Mouse (Mus musculus) right cerebral cortex, postnatal 25 days (tissue): Measurements from ENCODE around the gene Ddx4.
"Not testable (repeated sequence)": the region's sequence is repeated elsewhere in the genome, so short reads cannot be mapped to it uniquely, and the experiment has no call there.

Source experiments
- DNase-seq: peaks from one replicate; pipeline ENCODE4 v3.0.0; 2022

Gene Ddx4

GRCm38 (mm10) chr13:112635174-112635837 lies 17.0 kb downstream of the Ddx4 start:
- DNase-seq: no peak

GRCm38 (mm10) chr13:112625566-112625965 lies 26.7 kb downstream of the Ddx4 start:
- no peak for DNase-seq

- no peak for DNase-seq
Measured at GRCm38 (mm10) chr13:112624622-112625021, 27.7 kb downstream of the Ddx4 start.

- no peak for DNase-seq
Measured at GRCm38 (mm10) chr13:112623656-112624055, 28.6 kb downstream of the Ddx4 start.

- no peak for DNase-seq
Measured at GRCm38 (mm10) chr13:112621592-112621991, 30.7 kb downstream of the Ddx4 start.

- DNase-seq: no peak
Measured at GRCm38 (mm10) chr13:112608606-112609005, 43.7 kb downstream of the Ddx4 start.

DNA sequence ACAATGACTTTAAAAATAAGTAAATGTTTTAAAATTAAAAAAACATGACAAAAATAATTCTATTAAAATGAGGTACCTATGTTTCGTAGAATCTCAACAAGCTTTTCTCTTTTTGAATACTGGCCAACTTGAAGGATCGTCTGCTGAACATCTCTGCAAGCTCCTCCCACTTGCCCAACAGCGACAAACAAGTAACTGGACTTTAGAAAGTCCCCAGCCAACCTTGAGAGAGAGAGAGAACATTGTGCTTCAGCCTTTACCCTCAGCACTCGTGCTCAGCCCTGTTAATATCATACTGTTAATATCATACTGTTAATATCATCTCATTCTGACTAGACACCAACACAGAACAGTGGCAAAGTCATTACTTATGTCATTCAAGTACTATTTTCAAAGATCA lies 47.9 kb downstream of the Ddx4 start:
- no peak for DNase-seq

GRCm38 (mm10) chr13:112603839-112604238 lies 48.4 kb downstream of the Ddx4 start:
- no peak for DNase-seq

GRCm38 (mm10) chr13:112602607-112603006 lies 49.7 kb downstream of the Ddx4 start:
- no peak for DNase-seq

DNA sequence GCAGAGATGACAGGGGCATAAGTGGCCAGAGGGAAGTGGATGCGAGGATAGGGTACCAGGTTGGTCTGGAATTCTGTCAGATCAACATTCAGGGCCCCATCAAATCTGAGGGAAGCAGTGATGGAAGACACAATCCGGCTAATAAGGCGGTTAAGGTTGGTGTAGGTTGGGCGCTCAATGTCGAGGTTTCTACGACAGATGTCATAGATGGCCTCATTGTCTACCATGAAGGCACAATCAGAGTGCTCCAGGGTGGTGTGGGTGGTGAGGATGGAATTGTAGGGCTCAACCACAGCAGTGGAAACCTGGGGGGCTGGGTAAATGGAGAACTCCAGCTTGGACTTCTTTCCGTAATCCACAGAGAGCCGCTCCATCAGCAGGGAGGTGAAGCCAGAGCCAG lies 58.0 kb downstream of the Ddx4 start, which contains the start of gene Il31ra:
Il31ra (minus strand) TSS at position 101 of the 400 bp plus-strand sequence.
- not testable (repeated sequence) for DNase-seq

- no peak for DNase-seq
Measured at GRCm38 (mm10) chr13:112590254-112590653, 62.0 kb downstream of the Ddx4 start.

- DNase-seq: no peak
Measured at GRCm38 (mm10) chr13:112589625-112590024, 62.6 kb downstream of the Ddx4 start.

GRCm38 (mm10) chr13:112584556-112585237 lies 67.6 kb downstream of the Ddx4 start:
- no peak for DNase-seq

- DNase-seq: no peak
Measured at GRCm38 (mm10) chr13:112582291-112582690, 70.0 kb downstream of the Ddx4 start.

DNA sequence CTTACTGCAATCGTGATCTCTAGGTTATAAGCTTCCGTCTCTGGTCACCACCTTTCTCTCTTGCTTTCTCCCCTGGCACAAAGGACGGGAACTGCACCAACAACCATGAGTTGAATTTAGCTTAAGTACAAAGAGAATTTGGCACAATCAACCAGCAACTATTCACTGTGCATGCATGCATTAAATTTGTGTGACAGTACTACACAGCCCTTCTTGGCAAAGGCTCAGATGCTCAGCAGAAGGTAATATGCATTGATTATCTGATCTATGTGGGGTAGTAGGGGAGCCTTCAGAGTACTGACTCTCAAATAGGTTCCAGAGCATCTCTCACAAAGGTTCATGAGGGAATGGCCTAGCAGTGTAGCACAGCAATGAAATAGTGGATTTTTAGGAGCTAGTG lies 70.5 kb downstream of the Ddx4 start:
- DNase-seq: no peak

- DNase-seq: no peak
Measured at GRCm38 (mm10) chr13:112580590-112581320, 71.5 kb downstream of the Ddx4 start.

DNA sequence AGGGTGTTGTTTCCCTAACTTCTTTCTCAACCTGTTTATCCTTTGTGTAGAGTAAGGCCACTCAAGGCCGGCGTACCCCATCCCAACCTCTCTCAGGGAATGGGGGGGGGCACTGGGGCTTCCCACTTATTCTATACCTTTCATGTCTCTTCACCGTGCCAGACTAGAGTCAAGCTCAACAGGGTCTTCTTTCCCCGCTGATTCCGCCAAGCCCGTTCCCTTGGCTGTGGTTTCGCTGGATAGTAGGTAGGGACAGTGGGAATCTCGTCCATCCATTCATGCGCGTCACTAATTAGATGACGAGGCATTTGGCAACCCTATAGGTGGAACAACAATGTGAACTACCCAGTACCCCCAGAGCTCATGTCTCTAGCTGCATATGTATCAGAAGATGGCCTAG lies 74.2 kb downstream of the Ddx4 start:
- DNase-seq: peak; percentile 100

DNA sequence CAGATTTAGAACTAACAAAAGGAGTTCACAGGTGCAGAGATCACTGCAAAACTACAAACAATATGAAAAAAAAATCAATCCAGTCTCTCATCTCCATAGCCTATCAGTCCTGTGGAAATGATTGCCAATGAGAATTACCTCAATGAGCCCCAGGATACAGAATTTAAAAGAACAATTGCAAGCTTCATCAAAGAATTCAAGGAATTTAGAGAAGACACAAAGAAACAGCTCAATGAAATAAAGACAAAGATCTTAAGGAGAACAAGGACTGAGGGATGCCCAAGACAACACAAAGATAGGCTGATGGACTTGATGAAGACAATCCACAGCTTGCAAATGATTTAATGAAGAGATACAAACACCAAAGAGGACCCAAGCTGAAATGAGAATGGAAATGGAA lies 78.5 kb downstream of the Ddx4 start:
- DNase-seq: no peak

GRCm38 (mm10) chr13:112570768-112571167 lies 81.5 kb downstream of the Ddx4 start:
- DNase-seq: no peak

DNA sequence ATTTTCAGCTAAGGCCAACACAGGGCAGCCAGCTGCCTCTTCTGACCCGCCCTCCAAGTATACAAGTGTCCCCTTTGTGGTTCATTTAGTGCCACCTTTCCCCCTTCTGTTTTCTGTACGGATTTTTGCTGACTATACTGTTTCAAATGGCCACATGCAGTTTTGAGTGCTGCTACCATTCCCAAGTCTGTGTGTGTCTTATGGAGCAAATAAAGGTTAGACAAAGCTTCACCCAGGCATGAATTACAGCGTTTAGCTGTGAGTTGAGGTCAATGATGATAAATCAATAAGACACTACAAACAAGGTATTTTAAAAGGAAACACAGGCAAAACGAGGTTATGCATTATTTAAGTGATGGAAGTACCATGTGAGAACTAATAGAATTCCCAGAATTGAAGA lies 82.7 kb downstream of the Ddx4 start:
- no peak for DNase-seq

DNA sequence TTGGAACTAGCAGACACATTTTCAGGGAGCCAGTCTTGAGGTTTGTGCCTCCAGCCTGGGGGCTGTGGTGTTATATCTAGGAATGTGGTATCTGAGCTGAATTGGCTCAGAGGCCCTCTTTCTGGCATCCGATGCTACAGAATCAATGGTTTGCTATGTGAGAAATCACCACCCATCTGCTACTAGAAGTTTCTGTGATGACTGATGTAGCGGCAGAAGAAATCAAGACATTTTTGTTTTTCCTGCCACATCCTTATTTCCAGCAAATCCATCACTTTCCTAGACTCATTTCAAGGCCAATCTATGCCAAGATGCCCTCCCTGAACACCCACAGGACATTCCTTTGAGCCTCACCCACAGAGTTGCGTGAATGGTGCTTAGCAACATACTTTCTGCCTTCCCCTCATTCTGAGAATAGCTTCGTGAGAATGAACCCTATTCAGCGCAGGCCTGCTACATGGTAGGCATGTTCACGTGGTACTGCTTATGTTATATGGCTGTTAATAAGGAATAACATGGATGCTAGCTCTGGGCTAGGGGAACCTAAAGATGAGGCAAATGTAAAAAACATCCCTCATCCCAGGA lies 91.6 kb downstream of the Ddx4 start:
- peak; percentile 5 for DNase-seq

DNA sequence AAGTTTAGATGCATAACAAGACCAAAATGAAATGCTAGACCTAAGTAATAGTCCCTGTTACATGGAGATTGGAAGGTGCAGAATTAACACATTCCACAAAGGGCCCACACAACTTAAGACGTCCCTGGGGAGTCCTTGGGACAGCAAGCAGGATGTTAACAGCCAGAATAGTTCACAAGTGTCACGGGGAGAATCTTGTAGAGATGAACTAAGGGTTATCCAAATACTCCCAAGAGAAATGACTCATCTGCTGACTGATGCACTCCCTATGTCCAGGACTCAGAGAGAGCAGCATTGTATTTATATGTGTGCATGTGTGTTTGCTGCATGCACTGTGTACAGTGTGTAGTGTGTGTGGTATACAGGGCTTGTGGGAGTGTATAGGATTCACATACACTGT lies 95.8 kb downstream of the Ddx4 start:
- DNase-seq: no peak

DNA sequence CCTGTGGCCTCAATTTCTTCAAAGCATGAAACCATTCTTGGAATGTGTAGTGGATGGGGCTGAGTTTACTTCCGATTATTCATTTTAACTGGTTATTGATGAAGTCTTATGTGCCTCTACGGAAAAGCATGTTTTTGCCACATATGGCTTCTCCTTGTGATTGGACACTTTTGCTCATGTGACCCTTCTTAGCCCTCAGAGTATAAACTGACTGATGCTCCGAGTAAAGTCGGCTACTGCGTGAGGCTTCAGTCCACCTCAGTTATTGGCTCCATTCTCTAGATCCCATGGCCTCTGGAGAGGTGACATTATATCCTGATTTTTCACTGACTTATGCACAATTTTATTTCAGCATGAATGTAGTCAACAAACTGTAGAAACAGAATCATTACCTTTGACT lies 99.0 kb downstream of the Ddx4 start:
- DNase-seq: no peak
